Mouse (Mus musculus) limb, embryonic 11.5 days (tissue): ENCODE measurements around the gene Chdh. TPM values are rescaled to one million over a fixed set of nuclear protein-coding genes. Genes with fewer than 3 reads are reported as not detected.

ENCODE experiments used
- ATAC-seq: fragments of 200-750 bp; cut with Nextera tagmentation; 2 replicates; pipeline ENCODE4 v1.8.0; 2017; ENCODE audit warnings: low read depth; ENCODE audit not compliant: insufficient number of reproducible peaks, low FRiP score, low TSS enrichment
- DNase-seq: peaks from one replicate; pipeline ENCODE4 v3.0.0-alpha.2; 2015; ENCODE audit warnings: low spot score
- H3K27ac ChIP-seq: fragments of 300-500 bp; sonication (generic); replicated peaks from 2 replicates; pipeline ENCODE4 v1.5.1; 2014; ENCODE audit warnings: low read depth, mild to moderate bottlenecking, low read length
- H3K27me3 ChIP-seq: fragments of 300-500 bp; sonication (generic); 2 replicates; pipeline ENCODE4 v1.6.1; 2014; ENCODE audit warnings: mild to moderate bottlenecking, low read length, mixed read lengths; ENCODE audit not compliant: control insufficient read depth, insufficient read depth
- H3K36me3 ChIP-seq: fragments of 300-500 bp; sonication (generic); 2 replicates; pipeline ENCODE4 v1.6.1; 2014; ENCODE audit warnings: mild to moderate bottlenecking, low read length, moderate library complexity, mixed read lengths; ENCODE audit not compliant: control insufficient read depth, insufficient read depth
- H3K4me1 ChIP-seq: fragments of 300-500 bp; sonication (generic); 2 replicates; pipeline ENCODE4 v1.6.1; 2014; ENCODE audit warnings: low read length, mixed read lengths; ENCODE audit not compliant: control insufficient read depth, insufficient read depth
- H3K4me2 ChIP-seq: fragments of 300-500 bp; sonication (generic); 2 replicates; pipeline ENCODE4 v1.6.1; 2014; ENCODE audit warnings: low read depth, mild to moderate bottlenecking, moderate library complexity; ENCODE audit not compliant: severe bottlenecking
- H3K4me3 ChIP-seq: fragments of 300-500 bp; sonication (generic); 2 replicates; pipeline ENCODE4 v1.5.1; 2014; ENCODE audit warnings: low read depth, low read length
- H3K9ac ChIP-seq: fragments of 300-500 bp; sonication (generic); 2 replicates; pipeline ENCODE4 v1.6.1; 2014; ENCODE audit warnings: mild to moderate bottlenecking, low read length
- H3K9me3 ChIP-seq: fragments of 300-500 bp; sonication (generic); 2 replicates; pipeline ENCODE4 v1.6.1; 2016; ENCODE audit warnings: low read length; ENCODE audit not compliant: control insufficient read depth
- WGBS: fragments of 180-500 bp; shearing (Covaris S2); extraction: QIAGEN DNeasy Blood & Tissue Kit; methylation state at CpG from one replicate; pipeline ENCODE4 v1.1.7; 2014; 5-methylcytosine and 5-hydroxymethylcytosine counted together
- polyA plus RNA-seq: library from polyadenylated mRNA; unstranded; fragments of >200 nt; fragmentation: Nextera tagmentation; extraction: Ambion mirVana; gene quantifications from 2 replicates; pipeline ENCODE4 v1.2.1, GENCODE M21; 2014

The Chdh gene
- polyA plus RNA-seq, 1 experiment from 2014 or later: not detected

DNA sequence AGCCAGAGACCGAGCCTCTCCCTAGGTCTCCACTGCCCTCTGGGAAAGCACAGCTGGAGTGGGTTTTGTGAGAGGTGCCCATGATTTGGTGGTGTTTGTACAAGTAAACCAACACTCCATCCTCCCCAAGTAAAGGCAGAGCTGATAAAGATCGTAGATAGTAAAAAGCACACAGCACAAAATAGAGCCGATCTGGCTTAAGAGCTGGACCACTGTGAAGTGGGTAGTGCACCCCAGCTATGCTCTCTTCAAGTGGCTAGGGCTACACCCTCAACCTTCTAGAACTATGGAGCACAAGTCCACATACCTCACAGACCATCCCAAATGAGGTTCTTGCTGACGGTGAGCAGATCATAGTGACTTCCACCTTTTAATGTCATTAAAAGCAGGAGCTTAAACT lies 30.6 kb downstream of the Chdh start:
- no peak overlapping the region for H3K27ac ChIP-seq
- no peak for ATAC-seq
- H3K4me3 ChIP-seq: no peak overlapping the region
- no peaks in the 10 kb centered on the region for H3K4me1 ChIP-seq
- no peak for DNase-seq
- 80% methylated on average over 4 of the region's 4 CpGs for WGBS
- no peaks in the 10 kb centered on the region for H3K9me3 ChIP-seq
- no peaks in the 10 kb centered on the region for H3K36me3 ChIP-seq
- no peak overlapping the region for H3K9ac ChIP-seq
- no peaks in the 10 kb centered on the region for H3K27me3 ChIP-seq
- no peak overlapping the region for H3K4me2 ChIP-seq

DNA sequence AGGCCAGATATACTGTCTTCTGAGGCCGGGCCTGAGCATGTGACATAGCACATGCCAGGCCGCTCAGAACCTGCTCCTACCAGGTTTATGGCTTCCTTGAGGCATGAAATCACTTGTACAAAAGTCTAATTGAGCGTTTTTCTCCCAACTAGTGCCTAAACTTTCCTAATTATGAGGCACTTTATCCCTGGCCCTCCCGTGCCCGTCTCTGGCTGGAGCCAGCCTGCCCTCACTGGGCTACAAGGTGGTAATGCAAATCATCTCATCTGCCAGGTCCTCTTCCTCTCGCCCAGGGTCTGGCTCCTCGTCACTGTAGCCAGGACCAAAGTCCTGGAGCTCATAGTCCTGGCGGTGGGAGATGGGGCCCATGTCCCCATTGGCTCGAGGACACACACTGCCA lies 33.0 kb downstream of the Chdh start:
- Histone ChIP-seq H3K4me1 (no peaks in the 10 kb centered on the region), H3K9me3 (no peaks in the 10 kb centered on the region), H3K27me3 (no peaks in the 10 kb centered on the region), H3K36me3 (no peaks in the 10 kb centered on the region), H3K4me3 (no peak overlapping the region), H3K27ac (no peak overlapping the region), H3K9ac (no peak overlapping the region), H3K4me2 (no peak overlapping the region)
- ATAC-seq (no peak), DNase-seq (no peak)
- WGBS: 77% methylated on average over 9 of the region's 9 CpGs

DNA sequence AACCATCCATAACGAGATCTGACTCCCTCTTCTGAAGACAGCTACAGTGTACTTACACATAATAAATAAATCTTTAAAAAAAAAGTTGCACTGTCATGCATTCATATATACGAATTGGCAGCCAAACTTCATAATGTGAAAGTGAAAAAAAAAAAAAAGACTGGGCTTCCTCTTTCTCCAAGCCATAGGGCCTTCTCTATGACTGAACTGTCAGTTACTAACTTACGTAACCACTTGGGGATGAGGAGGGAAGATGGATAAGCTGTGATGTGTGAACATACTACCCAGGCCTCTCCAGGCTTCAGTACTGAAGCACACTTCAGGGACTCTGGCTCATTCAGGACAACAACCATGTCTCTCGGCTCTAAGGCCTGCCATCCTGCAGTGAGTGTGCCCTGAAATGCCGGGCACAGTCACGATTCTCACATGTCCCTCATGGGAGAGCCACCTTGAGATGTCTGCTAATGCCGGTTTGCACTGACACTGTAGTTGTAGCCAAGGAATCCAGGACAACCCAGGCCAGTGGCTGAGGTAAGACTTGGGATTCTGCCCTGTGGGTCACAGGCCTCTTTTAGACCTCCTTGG lies 34.6 kb downstream of the Chdh start:
- H3K4me2 ChIP-seq: no peak overlapping the region
- H3K27me3 ChIP-seq: no peaks in the 10 kb centered on the region
- H3K4me1 ChIP-seq: no peaks in the 10 kb centered on the region
- H3K9me3 ChIP-seq: no peaks in the 10 kb centered on the region
- DNase-seq: no peak
- no peak overlapping the region for H3K4me3 ChIP-seq
- no peaks in the 10 kb centered on the region for H3K36me3 ChIP-seq
- 87% methylated on average over 7 of the region's 7 CpGs for WGBS
- no peak overlapping the region for H3K9ac ChIP-seq
- H3K27ac ChIP-seq: no peak overlapping the region
- ATAC-seq: no peak

DNA sequence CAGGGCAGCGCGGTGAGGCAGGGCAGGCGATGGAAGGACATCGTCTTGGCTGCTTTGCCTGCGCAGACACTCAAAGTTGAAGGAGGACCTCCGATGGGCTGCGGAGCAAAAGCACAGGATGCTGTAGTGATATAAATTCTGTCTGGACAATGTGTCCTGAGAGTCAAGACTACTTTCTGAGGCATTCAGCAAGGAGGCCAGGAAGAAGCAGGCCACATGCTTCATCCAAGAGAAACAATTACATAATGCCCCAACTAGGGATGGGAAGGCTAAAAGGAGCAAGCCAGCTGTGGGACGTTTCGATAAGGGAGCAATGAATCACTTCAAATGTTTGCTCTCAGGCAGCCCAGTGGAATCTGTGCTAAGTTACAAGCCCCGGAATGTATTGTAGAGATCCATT lies 36.4 kb downstream of the Chdh start:
- no peak overlapping the region for H3K4me3 ChIP-seq
- no peaks in the 10 kb centered on the region for H3K27me3 ChIP-seq
- H3K4me1 ChIP-seq: no peaks in the 10 kb centered on the region
- no peak overlapping the region for H3K27ac ChIP-seq
- 85% methylated on average over 10 of the region's 10 CpGs for WGBS
- no peak for ATAC-seq
- no peaks in the 10 kb centered on the region for H3K9me3 ChIP-seq
- no peak overlapping the region for H3K4me2 ChIP-seq
- no peak overlapping the region for H3K9ac ChIP-seq
- H3K36me3 ChIP-seq: no peaks in the 10 kb centered on the region
- no peak for DNase-seq

DNA sequence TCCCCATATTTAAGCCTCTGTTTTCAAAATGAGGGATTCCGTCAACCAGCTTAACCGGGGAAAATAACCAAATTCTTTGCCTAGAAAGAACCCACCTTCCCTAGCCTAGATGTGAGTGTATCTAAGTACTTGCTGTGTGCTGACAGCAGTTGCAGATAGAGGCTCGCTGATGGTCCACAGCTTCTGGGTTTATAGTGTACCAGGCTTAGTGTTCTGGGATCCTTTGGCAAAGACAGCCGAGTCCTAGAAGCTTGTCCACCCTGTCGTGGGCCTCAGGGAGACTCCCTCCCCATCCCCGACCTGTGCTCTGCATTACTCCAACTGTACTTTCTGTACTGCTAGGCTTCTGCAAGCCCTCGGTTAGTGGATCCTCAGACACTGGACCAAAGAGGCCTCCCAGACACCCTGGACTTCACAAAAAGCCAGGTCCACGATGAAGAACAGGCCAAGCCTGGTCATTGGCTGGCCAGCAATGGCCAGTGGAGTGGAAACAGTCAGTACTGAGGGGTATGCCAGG lies 36.9 kb downstream of the Chdh start:
- H3K4me2 ChIP-seq: no peak overlapping the region
- H3K36me3 ChIP-seq: no peaks in the 10 kb centered on the region
- no peak overlapping the region for H3K9ac ChIP-seq
- H3K27me3 ChIP-seq: no peaks in the 10 kb centered on the region
- no peak overlapping the region for H3K27ac ChIP-seq
- no peaks in the 10 kb centered on the region for H3K9me3 ChIP-seq
- ATAC-seq (no peak), DNase-seq (no peak)
- no peak overlapping the region for H3K4me3 ChIP-seq
- WGBS: 87% methylated on average over 8 of the region's 8 CpGs
- no peaks in the 10 kb centered on the region for H3K4me1 ChIP-seq

DNA sequence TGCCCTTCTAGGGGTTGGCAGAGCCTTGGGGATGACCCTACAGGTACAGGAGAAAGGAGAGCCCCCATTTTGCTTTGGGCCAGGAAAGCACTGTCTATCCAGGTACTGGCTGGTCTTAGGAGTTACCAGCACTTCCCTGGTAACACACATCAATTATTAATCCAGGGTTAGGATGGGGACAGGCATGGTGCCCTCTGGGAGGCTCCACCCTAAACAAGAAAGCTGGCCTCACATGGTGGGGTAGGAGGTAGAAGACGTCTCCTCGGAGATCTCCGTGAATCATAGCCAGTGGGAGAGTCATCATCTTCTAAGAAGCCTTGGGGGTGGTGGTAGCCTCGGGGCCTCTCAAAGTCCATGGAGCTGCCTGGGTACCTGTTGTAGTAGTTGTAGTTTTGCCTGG lies 38.2 kb downstream of the Chdh start:
- DNase-seq: no peak

DNA sequence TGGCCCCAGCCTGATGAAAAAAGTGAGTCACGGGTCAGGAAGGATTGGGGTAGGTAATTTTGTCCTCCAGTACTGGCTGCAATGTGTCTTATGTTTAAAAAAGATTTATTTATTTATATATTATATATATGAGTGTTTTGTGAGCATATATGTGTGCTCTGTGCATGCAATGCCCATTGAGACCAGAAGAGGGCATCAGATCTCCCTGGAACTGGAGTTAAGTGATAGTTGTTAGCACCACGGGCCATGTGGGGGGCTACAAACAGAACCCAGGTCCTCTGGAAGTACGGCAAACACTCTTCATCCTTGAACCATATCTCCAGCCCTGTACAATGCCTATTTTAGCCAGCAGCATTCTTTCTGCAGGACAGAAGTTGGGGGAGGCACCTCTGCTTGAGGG lies 39.2 kb downstream of the Chdh start:
- Histone ChIP-seq H3K4me2 (no peak overlapping the region), H3K4me3 (no peak overlapping the region), H3K4me1 (no peaks in the 10 kb centered on the region), H3K9me3 (no peaks in the 10 kb centered on the region), H3K9ac (no peak overlapping the region), H3K27me3 (no peaks in the 10 kb centered on the region), H3K36me3 (no peaks in the 10 kb centered on the region), H3K27ac (no peak overlapping the region)
- no peak for DNase-seq
- 87% methylated on average over 3 of the region's 3 CpGs for WGBS
- ATAC-seq: no peak

More for the DNA sequence above, 38.2 kb downstream of the Chdh start:
- WGBS: 87% methylated on average over 4 of the region's 4 CpGs
- no peaks in the 10 kb centered on the region for H3K36me3 ChIP-seq
- H3K4me2 ChIP-seq: no peak overlapping the region
- no peaks in the 10 kb centered on the region for H3K4me1 ChIP-seq
- no peaks in the 10 kb centered on the region for H3K9me3 ChIP-seq
- H3K4me3 ChIP-seq: no peak overlapping the region
- ATAC-seq: no peak
- H3K27me3 ChIP-seq: no peaks in the 10 kb centered on the region
- no peak overlapping the region for H3K9ac ChIP-seq
- no peak overlapping the region for H3K27ac ChIP-seq

DNA sequence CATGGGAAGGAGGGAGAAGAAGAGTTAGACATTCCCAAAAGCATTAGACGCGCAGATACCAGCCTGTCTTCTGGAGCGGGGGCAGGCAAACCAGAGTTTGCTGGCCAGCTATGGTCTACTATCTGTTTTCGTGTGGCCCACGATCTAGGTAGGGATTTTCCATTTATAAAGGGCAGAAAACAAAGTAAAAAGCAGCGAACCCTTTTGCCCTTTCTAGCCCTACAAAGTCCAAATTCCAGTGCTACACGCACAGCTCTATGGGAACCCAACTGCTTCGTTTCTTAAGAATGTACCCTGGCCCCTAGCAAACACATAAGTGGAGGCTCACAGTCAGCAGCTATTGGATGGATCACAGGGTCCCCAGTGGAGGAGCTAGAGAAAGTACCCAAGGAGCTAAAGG lies 41.5 kb downstream of the Chdh start:
- H3K4me3 ChIP-seq: no peak overlapping the region
- H3K9me3 ChIP-seq: no peaks in the 10 kb centered on the region
- H3K9ac ChIP-seq: no peak overlapping the region
- H3K27me3 ChIP-seq: no peaks in the 10 kb centered on the region
- WGBS: 88% methylated on average over 8 of the region's 8 CpGs
- H3K4me2 ChIP-seq: no peak overlapping the region
- no peaks in the 10 kb centered on the region for H3K36me3 ChIP-seq
- no peaks in the 10 kb centered on the region for H3K4me1 ChIP-seq
- H3K27ac ChIP-seq: no peak overlapping the region
- DNase-seq (no peak), ATAC-seq (no peak)

DNA sequence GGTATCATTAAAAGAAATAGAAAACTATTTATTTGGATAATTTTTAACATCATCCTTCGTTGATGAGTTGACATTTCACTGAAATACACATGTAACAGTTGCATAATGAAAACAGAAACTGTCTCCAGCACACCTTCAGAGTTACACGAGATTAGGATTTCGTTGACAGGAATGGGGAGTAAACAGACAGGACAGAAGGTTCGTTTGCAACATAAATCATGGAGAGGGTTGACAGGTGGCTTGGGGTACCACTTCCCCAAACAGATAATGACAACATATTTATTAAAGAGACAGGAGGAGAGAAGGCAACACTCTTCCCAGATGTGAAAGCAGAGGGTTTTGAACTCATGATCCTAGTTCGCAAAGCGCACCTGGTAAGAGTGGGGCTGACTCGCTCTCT lies 46.1 kb downstream of the Chdh start:
- no peaks in the 10 kb centered on the region for H3K4me1 ChIP-seq
- H3K4me2 ChIP-seq: no peak overlapping the region
- H3K27me3 ChIP-seq: no peaks in the 10 kb centered on the region
- DNase-seq (no peak), ATAC-seq (no peak)
- no peaks in the 10 kb centered on the region for H3K36me3 ChIP-seq
- WGBS: 77% methylated on average over 7 of the region's 7 CpGs
- no peak overlapping the region for H3K27ac ChIP-seq
- H3K9me3 ChIP-seq: no peaks in the 10 kb centered on the region
- no peak overlapping the region for H3K4me3 ChIP-seq
- H3K9ac ChIP-seq: no peak overlapping the region
